Mouse (Mus musculus): Measurements from ENCODE around the gene Gm10428. TPM values are rescaled to one million over a fixed set of nuclear protein-coding genes. Genes with fewer than 3 reads are reported as not detected.
A peak's percentile ranks its signal among the peaks of the same experiment; 100 is the strongest.

Gm10428 gene
- not detected in 2 replicates for polyA plus RNA-seq (2015; fragmentation: Nextera tagmentation; extraction: Ambion mirVana)

- Histone ChIP-seq H3K36me3 (no peaks in the 10 kb centered on the region), H3K9me3 (no peaks in the 10 kb centered on the region), H3K4me2 (no peak within 1 kb of the TSS), H3K9ac (no peak within 1 kb of the TSS), H3K27ac (replicated peaks) (no peak within 1 kb of the TSS), H3K27me3 (peaks cover 13% of the 10 kb centered on the region), H3K4me1 (replicated peaks) (peaks cover 6% of the 10 kb centered on the region), H3K4me3 (no peak within 1 kb of the TSS)
- ATAC-seq (ENCODE audit: low read depth): no peak
- 88% methylated on average over 8 of the region's 8 CpGs for WGBS
These were observed at the start of gene Gm10428 for GRCm38 (mm10) chr11:62752780-62753179. TSS of gene Gm10428 (plus strand) at chr11:62753100.

GRCm38 (mm10) chr11:62706141-62706540, 46.8 kb upstream of the Gm10428 start:
- no peak for ATAC-seq (ENCODE audit: low read depth)
- Histone ChIP-seq H3K27me3 (no peaks in the 10 kb centered on the region), H3K4me2 (no peak overlapping the region), H3K9me3 (no peaks in the 10 kb centered on the region), H3K4me1 (replicated peaks) (no peaks in the 10 kb centered on the region), H3K27ac (replicated peaks) (no peak overlapping the region), H3K9ac (no peak overlapping the region), H3K36me3 (peaks cover 27% of the 10 kb centered on the region), H3K4me3 (no peak overlapping the region)
- WGBS: 89% methylated on average over 2 of the region's 2 CpGs

- peaks cover 46% of the 10 kb centered on the region for H3K36me3 ChIP-seq
- no peaks in the 10 kb centered on the region for H3K9me3 ChIP-seq
- WGBS: 76% methylated on average over 7 of the region's 7 CpGs
- no peak overlapping the region for H3K27ac ChIP-seq (replicated peaks)
- no peak overlapping the region for H3K9ac ChIP-seq
- no peak overlapping the region for H3K4me2 ChIP-seq
- no peaks in the 10 kb centered on the region for H3K4me1 ChIP-seq (replicated peaks)
- H3K27me3 ChIP-seq: no peaks in the 10 kb centered on the region
- ATAC-seq (ENCODE audit: low read depth): no peak
- H3K4me3 ChIP-seq: no peak overlapping the region
These were observed 44.6 kb upstream of the Gm10428 start for GRCm38 (mm10) chr11:62708252-62708651.

- H3K9me3 ChIP-seq: no peaks in the 10 kb centered on the region
- H3K4me1 ChIP-seq (replicated peaks): no peaks in the 10 kb centered on the region
- no peak for ATAC-seq (ENCODE audit: low read depth)
- H3K27ac ChIP-seq (replicated peaks): no peak overlapping the region
- no peak overlapping the region for H3K4me2 ChIP-seq
- H3K4me3 ChIP-seq: no peak overlapping the region
- 88% methylated on average over 5 of the region's 5 CpGs for WGBS
- peaks cover 68% of the 10 kb centered on the region for H3K36me3 ChIP-seq
- H3K9ac ChIP-seq: no peak overlapping the region
- H3K27me3 ChIP-seq: no peaks in the 10 kb centered on the region
These were observed 42.2 kb upstream of the Gm10428 start for GRCm38 (mm10) chr11:62710657-62711056.

GRCm38 (mm10) chr11:62728276-62728675, 24.6 kb upstream of the Gm10428 start:
- no peak overlapping the region for H3K4me2 ChIP-seq
- H3K27me3 ChIP-seq: no peaks in the 10 kb centered on the region
- 91% methylated on average over 8 of the region's 8 CpGs for WGBS
- no peak for ATAC-seq (ENCODE audit: low read depth)
- no peaks in the 10 kb centered on the region for H3K9me3 ChIP-seq
- H3K9ac ChIP-seq: no peak overlapping the region
- H3K36me3 ChIP-seq: peaks cover 52% of the 10 kb centered on the region
- peaks cover 23% of the 10 kb centered on the region for H3K4me1 ChIP-seq (replicated peaks)
- no peak overlapping the region for H3K27ac ChIP-seq (replicated peaks)
- no peak overlapping the region for H3K4me3 ChIP-seq

GRCm38 (mm10) chr11:62731311-62732021, 21.4 kb upstream of the Gm10428 start, which contains the start of gene Zfp287:
TSS of gene Zfp287 (minus strand) at chr11:62731905.
- H3K4me2 ChIP-seq: peak within 1 kb of the TSS; percentile 69
- under 1% methylated on average over 48 of the region's 48 CpGs for WGBS
- H3K9me3 ChIP-seq: no peaks in the 10 kb centered on the region
- peak; percentile 99 for ATAC-seq (ENCODE audit: low read depth)
- H3K4me1 ChIP-seq (replicated peaks): peaks cover 23% of the 10 kb centered on the region
- H3K36me3 ChIP-seq: peaks cover 22% of the 10 kb centered on the region
- H3K9ac ChIP-seq: peak within 1 kb of the TSS; percentile 89
- peak within 1 kb of the TSS; percentile 83 for H3K4me3 ChIP-seq
- H3K27me3 ChIP-seq: no peaks in the 10 kb centered on the region
- H3K27ac ChIP-seq (replicated peaks): peak within 1 kb of the TSS; percentile 95

GRCm38 (mm10) chr11:62732022-62732387, 20.9 kb upstream of the Gm10428 start:
- H3K4me2 ChIP-seq: peak overlapping the region; percentile 69
- H3K9me3 ChIP-seq: no peaks in the 10 kb centered on the region
- H3K27ac ChIP-seq (replicated peaks): peak overlapping the region; percentile 71
- 12% methylated on average over 5 of the region's 5 CpGs for WGBS
- H3K27me3 ChIP-seq: no peaks in the 10 kb centered on the region
- no peak; the same call in 1 of the 2 replicates for ATAC-seq (ENCODE audit: low read depth)
- H3K36me3 ChIP-seq: peaks cover 22% of the 10 kb centered on the region
- H3K4me1 ChIP-seq (replicated peaks): peaks cover 23% of the 10 kb centered on the region
- H3K4me3 ChIP-seq: peak overlapping the region; percentile 83
- peak overlapping the region; percentile 89 for H3K9ac ChIP-seq

- Histone ChIP-seq H3K27me3 (no peaks in the 10 kb centered on the region), H3K4me1 (replicated peaks) (peaks cover 23% of the 10 kb centered on the region), H3K27ac (replicated peaks) (no peak overlapping the region), H3K36me3 (peaks cover 15% of the 10 kb centered on the region), H3K4me2 (no peak overlapping the region), H3K9ac (no peak overlapping the region), H3K4me3 (no peak overlapping the region), H3K9me3 (no peaks in the 10 kb centered on the region)
- no peak for ATAC-seq (ENCODE audit: low read depth)
- 88% methylated on average over 3 of the region's 3 CpGs for WGBS
These were observed 20.2 kb upstream of the Gm10428 start for GRCm38 (mm10) chr11:62732665-62733064.

GRCm38 (mm10) chr11:62741186-62741585, 11.7 kb upstream of the Gm10428 start:
- Histone ChIP-seq H3K27ac (replicated peaks) (no peak overlapping the region), H3K9me3 (no peaks in the 10 kb centered on the region), H3K4me3 (no peak overlapping the region), H3K36me3 (no peaks in the 10 kb centered on the region), H3K27me3 (no peaks in the 10 kb centered on the region; the same call in 1 of the 2 replicates), H3K9ac (no peak overlapping the region), H3K4me2 (no peak overlapping the region), H3K4me1 (replicated peaks) (peaks cover 6% of the 10 kb centered on the region; the same call in 1 of the 2 replicates)
- WGBS: 95% methylated on average over 2 of the region's 2 CpGs
- no peak for ATAC-seq (ENCODE audit: low read depth)

GRCm38 (mm10) chr11:62742261-62742957, 10.5 kb upstream of the Gm10428 start:
- no peak for ATAC-seq (ENCODE audit: low read depth)
- Histone ChIP-seq H3K4me3 (no peak overlapping the region), H3K27me3 (no peaks in the 10 kb centered on the region; the same call in 1 of the 2 replicates), H3K27ac (replicated peaks) (no peak overlapping the region), H3K9ac (no peak overlapping the region), H3K4me1 (replicated peaks) (peaks cover 6% of the 10 kb centered on the region; the same call in 1 of the 2 replicates), H3K36me3 (no peaks in the 10 kb centered on the region), H3K9me3 (no peaks in the 10 kb centered on the region), H3K4me2 (no peak overlapping the region)
- WGBS: 80% methylated on average over 10 of the region's 10 CpGs

GRCm38 (mm10) chr11:62744103-62744502, 8.8 kb upstream of the Gm10428 start:
- 53% methylated on average over 5 of the region's 5 CpGs for WGBS
- Histone ChIP-seq H3K9me3 (no peaks in the 10 kb centered on the region), H3K27ac (replicated peaks) (no peak overlapping the region)

GRCm38 (mm10) chr11:62746001-62746533, 6.8 kb upstream of the Gm10428 start:
- Histone ChIP-seq H3K27ac (replicated peaks) (peak overlapping the region; percentile 9; the same call in 1 of the 2 replicates), H3K4me2 (peak overlapping the region; percentile 62), H3K36me3 (no peaks in the 10 kb centered on the region), H3K4me1 (replicated peaks) (peaks cover 6% of the 10 kb centered on the region; the same call in 1 of the 2 replicates), H3K9ac (peak overlapping the region; percentile 56; the same call in 1 of the 2 replicates), H3K27me3 (peaks cover 9% of the 10 kb centered on the region), H3K4me3 (peak overlapping the region; percentile 39), H3K9me3 (no peaks in the 10 kb centered on the region)
- peak; percentile 85 for ATAC-seq (ENCODE audit: low read depth)
- 3% methylated on average over 27 of the region's 27 CpGs for WGBS

More at GRCm38 (mm10) chr11:62744103-62744502, 8.8 kb upstream of the Gm10428 start:
- Histone ChIP-seq H3K4me2 (no peak overlapping the region), H3K27me3 (peaks cover 9% of the 10 kb centered on the region), H3K36me3 (no peaks in the 10 kb centered on the region), H3K9ac (no peak overlapping the region), H3K4me1 (replicated peaks) (peaks cover 6% of the 10 kb centered on the region; the same call in 1 of the 2 replicates), H3K4me3 (no peak overlapping the region)
- ATAC-seq (ENCODE audit: low read depth): no peak

All from neural tube, embryonic 13.5 days (tissue).